Mouse (Mus musculus) CH12.LX (cell line): Measurements from ENCODE around the gene Fbxl15. TPM values are rescaled to one million over a fixed set of nuclear protein-coding genes. Genes with fewer than 3 reads are reported as not detected.

Experiments
- DNase-seq: peaks from one replicate; pipeline ENCODE4 v3.0.0-alpha.2; 2013; ENCODE audit errors: extremely low read depth
- H3K27ac ChIP-seq: 2 replicates; pipeline ENCODE4 v1.5.1; 2012; ENCODE audit warnings: low read depth, mild to moderate bottlenecking, control low read depth, moderate library complexity; ENCODE audit not compliant: insufficient read depth
- H3K27me3 ChIP-seq: replicated peaks from 2 replicates; pipeline ENCODE3; 2012; ENCODE audit warnings: inconsistent platforms
- H3K36me3 ChIP-seq, 2 experiments: replicated peaks in 1 of 2; 2 replicates each; pipeline versions ENCODE3 to v1.6.1; 2012; ENCODE audit warnings: inconsistent platforms in 1 of 2, low read length in 1 of 2, mild to moderate bottlenecking in 1 of 2, mixed read lengths in 1 of 2, moderate library complexity in 1 of 2; ENCODE audit not compliant: control insufficient read depth in 1 of 2, insufficient read depth in 1 of 2
- H3K4me1 ChIP-seq, 2 experiments: 2 replicates each; pipeline ENCODE4 v1.6.1; 2012; ENCODE audit warnings: inconsistent platforms in 1 of 2, moderate library complexity in 1 of 2; ENCODE audit not compliant: insufficient read depth in 2 of 2, control insufficient read depth in 1 of 2
- H3K4me2 ChIP-seq: 2 replicates; pipeline ENCODE4 v1.6.1; 2012; ENCODE audit warnings: low read depth, mild to moderate bottlenecking, control low read depth; ENCODE audit not compliant: poor library complexity, insufficient read depth, severe bottlenecking
- H3K4me3 ChIP-seq, 3 experiments: fragments of 150-350 bp in 1 of 3; sonication (generic) in 1 of 3; replicated peaks in 1 of 3; 2 replicates each; pipeline versions ENCODE3 to v1.5.1; 2011 to 2012; ENCODE audit warnings: low read depth in 2 of 3, low read length in 2 of 3, mild to moderate bottlenecking in 2 of 3, moderate library complexity in 2 of 3, control low read depth in 1 of 3, improper control_type of control experiment in 1 of 3, inconsistent platforms in 1 of 3, mixed read lengths in 1 of 3; ENCODE audit not compliant: poor library complexity in 1 of 3
- H3K79me2 ChIP-seq: replicated peaks from 2 replicates; pipeline ENCODE4 v1.6.1; 2012; ENCODE audit warnings: mild to moderate bottlenecking, moderate library complexity; ENCODE audit not compliant: control insufficient read depth, poor library complexity, insufficient read depth, severe bottlenecking; ENCODE audit errors: extremely low read depth
- H3K9ac ChIP-seq: 2 replicates; pipeline ENCODE4 v1.6.1; 2012; ENCODE audit warnings: low read depth, mild to moderate bottlenecking, control low read depth, moderate library complexity; ENCODE audit not compliant: insufficient read depth
- H3K9me3 ChIP-seq: replicated peaks from 2 replicates; pipeline ENCODE3; 2012; ENCODE audit warnings: low read length, inconsistent platforms, mixed read lengths
- CHD1 ChIP-seq: IDR thresholded peaks from 2 replicates; pipeline ENCODE4 v1.6.1; 2012; ENCODE audit warnings: low read depth, low read length, improper control_type of control experiment, inconsistent platforms
- ELF1 ChIP-seq: IDR thresholded peaks from 2 replicates; pipeline ENCODE4 v1.6.1; 2014; ENCODE audit warnings: low read depth, mild to moderate bottlenecking, inconsistent platforms, low read length, improper control_type of control experiment
- ETS1 ChIP-seq: conservative IDR thresholded peaks from 2 replicates; pipeline ENCODE4 v1.6.1; 2012; ENCODE audit warnings: low read depth, mild to moderate bottlenecking, inconsistent platforms, low read length, improper control_type of control experiment, moderate library complexity
- GABPA ChIP-seq: IDR thresholded peaks from 2 replicates; pipeline ENCODE4 v1.6.1; 2012; ENCODE audit warnings: low read depth, low read length, improper control_type of control experiment, inconsistent platforms; ENCODE audit not compliant: insufficient replicate concordance
- IRF4 ChIP-seq: IDR thresholded peaks from 2 replicates; pipeline ENCODE4 v1.6.1; 2014; ENCODE audit warnings: low read depth, mild to moderate bottlenecking, inconsistent platforms, low read length, improper control_type of control experiment
- JUND ChIP-seq: conservative IDR thresholded peaks from 2 replicates; pipeline ENCODE4 v1.6.1; 2011; ENCODE audit warnings: low read depth, low read length, improper control_type of control experiment
- KAT2A ChIP-seq: IDR thresholded peaks from 2 replicates; pipeline ENCODE4 v1.6.1; 2012; ENCODE audit warnings: low read length, improper control_type of control experiment, inconsistent platforms; ENCODE audit not compliant: insufficient replicate concordance
- MAFK ChIP-seq: IDR thresholded peaks from 2 replicates; pipeline ENCODE4 v1.6.1; 2011; ENCODE audit warnings: low read length, improper control_type of control experiment; ENCODE audit not compliant: insufficient replicate concordance
- MAX ChIP-seq: IDR thresholded peaks from 2 replicates; pipeline ENCODE4 v1.6.1; 2011; ENCODE audit warnings: low read length, improper control_type of control experiment
- MAZ ChIP-seq: IDR thresholded peaks from 2 replicates; pipeline ENCODE4 v1.6.1; 2012; ENCODE audit warnings: low read depth, mild to moderate bottlenecking, inconsistent platforms, low read length, improper control_type of control experiment, moderate library complexity
- MXI1 ChIP-seq: IDR thresholded peaks from 2 replicates; pipeline ENCODE4 v1.6.1; 2011; ENCODE audit warnings: mild to moderate bottlenecking, low read depth, low read length, improper control_type of control experiment
- MYC ChIP-seq: IDR thresholded peaks from 2 replicates; pipeline ENCODE4 v1.6.1; 2011; ENCODE audit warnings: low read depth, mild to moderate bottlenecking, improper control_type of control experiment, low read length
- NELFE ChIP-seq: IDR thresholded peaks from 2 replicates; pipeline ENCODE4 v1.6.1; 2011; ENCODE audit warnings: low read depth, low read length, improper control_type of control experiment
- PAX5 ChIP-seq: IDR thresholded peaks from 2 replicates; pipeline ENCODE4 v1.6.1; 2012; ENCODE audit warnings: low read length, inconsistent platforms, mixed read lengths
- POLR2AphosphoS2 ChIP-seq: IDR thresholded peaks from 2 replicates; pipeline ENCODE4 v1.6.1; 2011; ENCODE audit warnings: low read depth, low read length, improper control_type of control experiment
- RAD21 ChIP-seq: IDR thresholded peaks from 2 replicates; pipeline ENCODE4 v1.6.1; 2011; ENCODE audit warnings: low read depth, mild to moderate bottlenecking, low read length, improper control_type of control experiment, moderate library complexity
- RCOR1 ChIP-seq: conservative IDR thresholded peaks from 2 replicates; pipeline ENCODE4 v1.6.1; 2012; ENCODE audit warnings: low read depth, mild to moderate bottlenecking, inconsistent platforms, low read length, improper control_type of control experiment
- SMC3 ChIP-seq: IDR thresholded peaks from 2 replicates; pipeline ENCODE4 v1.6.1; 2011; ENCODE audit warnings: low read depth, low read length, improper control_type of control experiment
- UBTF ChIP-seq: IDR thresholded peaks from 2 replicates; pipeline ENCODE4 v1.6.1; 2012; ENCODE audit warnings: low read depth, mild to moderate bottlenecking, inconsistent platforms, low read length, improper control_type of control experiment, moderate library complexity
- ZC3H11A ChIP-seq: IDR thresholded peaks from 2 replicates; pipeline ENCODE4 v1.6.1; 2012; ENCODE audit warnings: low read depth, mild to moderate bottlenecking, inconsistent platforms, low read length, improper control_type of control experiment
- ZMIZ1 ChIP-seq: IDR thresholded peaks from 2 replicates; pipeline ENCODE4 v1.6.1; 2012; ENCODE audit warnings: low read depth, mild to moderate bottlenecking, inconsistent platforms, low read length, improper control_type of control experiment
- dilution Hi-C: fragments of 300-500 bp; cut with MboI; formaldehyde crosslinking; loops from 2 replicates; pipeline ENCODE4 v1.14.3; 2020; ENCODE audit warnings: low sequenced_read_pairs; ENCODE audit not compliant: extremely low pct_unique_long_range_greater_than_20kb, extremely low pct_ligation_motif_present
- in situ Hi-C: fragments of 300-500 bp; cut with MboI; formaldehyde crosslinking; loops from 3 replicates; pipeline ENCODE4 v1.14.3; 2019; ENCODE audit warnings: low sequenced_read_pairs, low pct_ligation_motif_present, low pct_unique_long_range_greater_than_20kb, mixed read lengths
- polyA plus RNA-seq: library from polyadenylated mRNA; unstranded; fragments of >175 nt; gene quantifications from 2 replicates; pipeline ENCODE4 v1.2.1, GENCODE M21; 2012; ENCODE audit warnings: low read depth; ENCODE audit not compliant: insufficient read length
- total RNA-seq, 2 experiments: library from RNA; depleted of rRNA; stranded (reverse); fragments of 300-350 nt in 1 of 2; fragments of >200 nt in 1 of 2; gene quantifications; 2 replicates each; pipeline ENCODE4 v1.2.3; 2012 to 2014

Gene Fbxl15
- total and polyA plus RNA-seq, 3 experiments = 7.6 to 9.9 (median 9.4) TPM

DNA sequence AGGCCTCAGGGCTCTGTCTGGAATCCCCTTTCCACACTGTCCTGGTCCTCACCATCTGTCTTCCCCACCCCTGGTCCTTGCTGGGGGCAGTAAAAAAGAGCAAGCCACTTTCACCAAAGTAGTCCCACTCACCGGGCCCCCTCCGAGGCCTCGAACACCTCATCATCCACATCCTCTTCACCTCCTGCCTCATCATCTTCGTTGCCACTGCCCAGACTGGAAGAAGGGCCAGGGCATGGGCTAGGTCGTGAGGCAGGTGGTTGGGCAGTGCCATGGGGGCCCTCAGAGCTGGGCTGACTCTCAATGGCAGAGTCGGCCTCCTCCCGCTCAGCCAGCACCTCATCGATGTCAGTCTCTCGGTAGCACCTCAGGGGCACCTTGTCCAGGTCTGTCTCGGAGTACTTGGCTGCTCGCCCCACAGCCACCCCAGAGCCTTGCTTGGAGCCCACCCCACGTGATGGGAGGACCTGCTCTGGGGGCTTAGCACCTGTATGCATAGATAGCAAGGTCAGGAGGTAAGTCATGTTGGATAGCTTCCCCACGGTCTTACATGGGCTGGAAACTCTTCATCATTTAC is 4.9 kb upstream of the Fbxl15 start:
- dilution Hi-C loops (no loop called here), in situ Hi-C loops (no loop called here)
- Histone ChIP-seq H3K9me3 (peaks cover 2% of the 10 kb centered on the region), H3K27ac (no peak overlapping the region), H3K36me3 (peaks cover 0 to 4% of the 10 kb centered on the region in 2 experiments), H3K9ac (no peak overlapping the region), H3K4me1 (peaks cover 6 to 57% of the 10 kb centered on the region in 2 experiments; a peak in 3 of 4 replicates), H3K27me3 (peaks cover 44% of the 10 kb centered on the region), H3K4me2 (no peak overlapping the region), H3K79me2 (no peaks in the 10 kb centered on the region), H3K4me3 (no peak overlapping the region)
- TF ChIP-seq CHD1 = no peak
- TF ChIP-seq NELFE = no peak
- TF ChIP-seq MAFK = no peak
- no peak for TF ChIP-seq POLR2AphosphoS2
- no peak for TF ChIP-seq UBTF
- TF ChIP-seq RAD21 = no peak
- TF ChIP-seq IRF4 = no peak
- TF ChIP-seq JUND = no peak
- TF ChIP-seq PAX5 = no peak
- TF ChIP-seq KAT2A = no peak
- TF ChIP-seq ZMIZ1 = no peak
- no peak for TF ChIP-seq MAZ
- DNase-seq = no peak

GRCm38 (mm10) chr19:46323716-46324115 is 4.3 kb upstream of the Fbxl15 start:
- Histone ChIP-seq H3K79me2 (no peaks in the 10 kb centered on the region), H3K27me3 (peaks cover 44% of the 10 kb centered on the region), H3K36me3 (no peaks in the 10 kb centered on the region), H3K27ac (no peak overlapping the region), H3K4me2 (no peak overlapping the region), H3K4me3 (no peak overlapping the region), H3K9ac (no peak overlapping the region), H3K9me3 (no peaks in the 10 kb centered on the region), H3K4me1 (peaks cover 6 to 56% of the 10 kb centered on the region in 2 experiments; a peak in 3 of 4 replicates)
- in situ Hi-C loops = no loop called here
- DNase-seq = no peak
- TF ChIP-seq GABPA = no peak
- no peak for TF ChIP-seq SMC3
- TF ChIP-seq MAZ = no peak
- no peak for TF ChIP-seq CHD1
- TF ChIP-seq RCOR1 = no peak
- no peak for TF ChIP-seq MYC
- no peak for TF ChIP-seq MAX
- no peak for TF ChIP-seq ETS1
- no peak for TF ChIP-seq ZC3H11A
- no peak for TF ChIP-seq ELF1
- no peak for TF ChIP-seq MXI1
- dilution Hi-C loops = no loop called here
